Mouse (Mus musculus): Measurements from ENCODE around the gene Pate2. TPM values are rescaled to one million over a fixed set of nuclear protein-coding genes. Genes with fewer than 3 reads are reported as not detected.

Gene Pate2
- polyA plus RNA-seq, 1 experiment from 2014 or later: 1.0 TPM

DNA sequence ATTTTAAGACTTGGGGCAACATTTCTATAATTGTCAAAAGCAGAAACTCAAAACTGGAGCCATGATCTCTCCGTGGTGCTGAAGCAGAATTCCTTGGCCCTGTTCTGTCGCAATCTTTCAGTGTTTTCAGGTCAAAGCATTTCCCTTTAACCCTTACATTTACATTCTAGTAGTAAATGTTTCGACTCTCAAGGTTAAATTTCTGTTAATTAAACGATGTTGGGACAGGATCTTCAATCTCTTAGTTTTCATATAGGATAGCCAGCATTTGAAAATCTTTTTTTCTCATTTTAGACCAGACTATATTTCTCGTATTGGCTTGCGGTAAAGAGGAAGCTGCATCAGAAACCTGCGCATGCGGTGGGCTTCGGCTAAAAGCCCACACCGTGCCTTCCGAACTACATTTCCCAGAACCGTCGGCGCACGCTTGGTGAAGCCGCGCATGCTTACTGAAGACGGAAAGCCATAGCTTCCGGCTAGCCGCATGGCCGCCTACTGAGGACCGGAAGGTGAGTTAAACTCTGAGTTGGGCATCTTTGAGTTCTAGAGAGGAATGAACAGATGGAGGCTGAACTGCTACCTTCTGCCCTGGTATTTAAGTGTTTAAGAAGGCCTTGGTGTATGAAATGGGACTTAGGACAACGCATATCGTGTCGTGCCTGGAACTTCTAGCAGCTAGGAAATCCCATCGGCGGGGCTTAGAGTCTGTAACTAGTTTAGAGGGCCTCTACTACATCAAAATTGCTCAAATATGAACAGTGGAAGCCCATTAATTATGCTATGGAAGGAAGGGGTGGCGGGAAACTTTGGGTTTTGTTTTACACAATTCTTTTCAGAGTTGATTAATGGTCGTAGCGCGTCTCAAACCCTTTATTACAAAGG lies 10.8 kb upstream of the Pate2 start:
- H3K27ac ChIP-seq: peak overlapping the region; percentile 87
- H3K9me3 ChIP-seq (replicated peaks): no peaks in the 10 kb centered on the region
- H3K9ac ChIP-seq: peak overlapping the region; percentile 57
- peaks cover 22% of the 10 kb centered on the region for H3K36me3 ChIP-seq
- peak overlapping the region; percentile 96 for H3K4me2 ChIP-seq
- peaks cover 24% of the 10 kb centered on the region for H3K4me1 ChIP-seq
- H3K27me3 ChIP-seq: peaks cover 15% of the 10 kb centered on the region
- peak overlapping the region; percentile 77 for H3K4me3 ChIP-seq (replicated peaks)
- 2% methylated on average over 31 of the region's 31 CpGs for WGBS
- ATAC-seq (replicated peaks; ENCODE audit: low FRiP score): peak; percentile 92

DNA sequence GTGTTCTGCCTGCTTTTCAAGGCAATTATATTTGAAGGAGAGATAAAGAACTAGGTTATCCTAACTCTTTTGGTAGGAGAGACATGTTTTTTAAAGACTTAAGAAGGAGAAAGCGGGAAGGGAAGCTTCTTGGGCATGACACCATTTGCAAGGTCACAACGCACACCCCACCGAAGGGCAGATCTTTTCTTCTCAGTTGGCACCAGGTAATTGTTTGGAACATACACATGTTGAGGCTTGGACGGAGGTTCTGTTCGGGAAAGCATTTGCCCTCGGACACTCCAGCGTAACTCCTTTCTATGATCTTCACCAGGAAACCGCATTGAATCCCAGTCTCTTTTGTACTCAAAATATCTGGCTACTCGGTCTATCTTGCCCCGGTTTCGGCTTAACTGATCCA lies 9.0 kb upstream of the Pate2 start:
- no peaks in the 10 kb centered on the region for H3K9me3 ChIP-seq (replicated peaks)
- peaks cover 15% of the 10 kb centered on the region for H3K27me3 ChIP-seq
- peaks cover 24% of the 10 kb centered on the region for H3K4me1 ChIP-seq
- ATAC-seq (replicated peaks; ENCODE audit: low FRiP score): no peak
- peaks cover 40% of the 10 kb centered on the region for H3K36me3 ChIP-seq
- WGBS: 94% methylated on average over 11 of the region's 11 CpGs
- no peak overlapping the region for H3K4me2 ChIP-seq
- H3K4me3 ChIP-seq (replicated peaks): no peak overlapping the region
- H3K9ac ChIP-seq: no peak overlapping the region
- no peak overlapping the region for H3K27ac ChIP-seq

DNA sequence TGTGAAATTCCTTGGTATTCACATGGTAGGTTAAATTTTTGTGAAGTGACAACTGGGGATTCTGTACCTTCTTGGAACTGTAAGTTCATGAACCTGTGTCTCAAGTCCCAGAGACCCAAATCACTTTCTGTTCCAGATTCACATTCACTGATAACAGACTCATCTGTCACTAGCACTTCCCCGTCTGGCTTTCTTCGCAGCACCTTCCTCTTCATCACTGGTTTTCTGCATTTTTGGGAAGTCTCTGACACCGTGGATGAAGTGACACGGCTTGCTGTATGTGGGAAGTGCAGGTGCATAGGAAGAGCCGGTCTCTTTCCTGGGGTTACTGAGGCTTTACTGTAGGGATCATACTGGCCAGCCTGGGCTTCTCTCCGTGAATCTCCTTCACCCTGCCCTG lies 8.5 kb upstream of the Pate2 start:
- 91% methylated on average over 6 of the region's 6 CpGs for WGBS
- Histone ChIP-seq H3K4me2 (no peak overlapping the region), H3K4me3 (replicated peaks) (no peak overlapping the region), H3K9me3 (replicated peaks) (no peaks in the 10 kb centered on the region), H3K27ac (no peak overlapping the region), H3K9ac (no peak overlapping the region), H3K27me3 (peaks cover 14% of the 10 kb centered on the region), H3K36me3 (peaks cover 45% of the 10 kb centered on the region), H3K4me1 (peaks cover 24% of the 10 kb centered on the region)
- no peak for ATAC-seq (replicated peaks; ENCODE audit: low FRiP score)

DNA sequence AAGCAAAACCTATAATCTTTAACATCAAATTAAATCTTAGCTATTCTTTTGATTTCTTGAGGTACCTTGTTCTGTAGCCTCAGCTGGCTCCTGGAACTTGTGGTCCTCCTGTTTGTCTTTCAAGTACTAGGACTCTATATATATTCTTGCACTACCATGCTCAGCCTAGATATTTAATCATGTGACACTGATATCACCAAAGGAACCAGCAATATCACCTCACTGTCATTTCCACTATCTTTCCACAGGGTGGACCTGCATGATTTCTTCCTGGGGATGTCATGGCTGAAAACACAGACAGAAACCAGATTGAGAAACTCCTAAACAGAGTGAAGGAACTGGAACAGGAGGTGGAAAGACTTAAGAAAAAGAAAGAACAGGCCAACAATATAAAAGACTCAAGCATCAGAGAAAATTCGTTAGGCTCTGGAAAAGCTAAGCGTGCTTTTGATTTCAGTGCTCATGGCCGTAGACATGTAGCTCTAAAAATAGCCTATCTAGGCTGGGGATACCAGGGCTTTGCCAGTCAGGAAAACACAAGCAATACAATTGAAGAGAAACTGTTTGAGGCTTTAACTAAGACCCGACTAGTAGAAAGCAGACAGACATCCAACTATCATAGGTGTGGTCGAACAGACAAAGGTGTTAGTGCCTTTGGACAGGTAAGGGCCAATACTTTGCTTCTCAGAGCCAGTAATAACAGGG lies 5.4 kb upstream of the Pate2 start:
- no peak overlapping the region for H3K27ac ChIP-seq
- H3K4me1 ChIP-seq: peaks cover 14% of the 10 kb centered on the region
- 92% methylated on average over 5 of the region's 5 CpGs for WGBS
- H3K27me3 ChIP-seq: no peaks in the 10 kb centered on the region
- no peak overlapping the region for H3K4me2 ChIP-seq
- H3K9ac ChIP-seq: no peak overlapping the region
- no peaks in the 10 kb centered on the region for H3K9me3 ChIP-seq (replicated peaks)
- no peak for ATAC-seq (replicated peaks; ENCODE audit: low FRiP score)
- H3K36me3 ChIP-seq: peaks cover 60% of the 10 kb centered on the region
- H3K4me3 ChIP-seq (replicated peaks): no peak overlapping the region

DNA sequence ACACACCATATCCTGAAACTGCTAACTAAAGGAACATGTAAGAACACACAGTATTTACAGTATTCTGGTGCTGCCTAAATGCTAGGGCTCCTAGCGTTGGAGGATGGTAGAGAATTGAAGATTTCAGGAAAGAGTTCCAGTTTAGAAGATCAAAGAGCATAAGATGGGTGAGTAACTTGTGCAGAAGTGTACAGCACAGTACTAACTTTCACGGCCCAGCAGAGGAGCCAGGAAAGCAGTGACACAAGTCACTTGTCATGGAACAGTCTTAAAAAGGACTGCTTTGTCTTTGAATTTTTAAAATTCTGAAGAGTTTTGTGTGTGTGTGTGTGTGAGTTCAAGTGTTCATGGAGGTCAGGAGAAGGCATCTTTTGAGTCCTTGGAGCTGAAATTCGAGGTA lies 2.1 kb upstream of the Pate2 start:
- Histone ChIP-seq H3K4me1 (0 out of 2 replicates have a peak, but pooled peaks cover 9% of the 10 kb centered on the region), H3K4me2 (no peak overlapping the region), H3K36me3 (peaks cover 45% of the 10 kb centered on the region), H3K9me3 (replicated peaks) (no peaks in the 10 kb centered on the region), H3K27ac (no peak overlapping the region), H3K27me3 (peaks cover 11% of the 10 kb centered on the region; the same call in 1 of the 2 replicates), H3K4me3 (replicated peaks) (no peak overlapping the region), H3K9ac (no peak overlapping the region)
- no peak for ATAC-seq (replicated peaks; ENCODE audit: low FRiP score)
- WGBS: 83% methylated on average over 3 of the region's 3 CpGs

DNA sequence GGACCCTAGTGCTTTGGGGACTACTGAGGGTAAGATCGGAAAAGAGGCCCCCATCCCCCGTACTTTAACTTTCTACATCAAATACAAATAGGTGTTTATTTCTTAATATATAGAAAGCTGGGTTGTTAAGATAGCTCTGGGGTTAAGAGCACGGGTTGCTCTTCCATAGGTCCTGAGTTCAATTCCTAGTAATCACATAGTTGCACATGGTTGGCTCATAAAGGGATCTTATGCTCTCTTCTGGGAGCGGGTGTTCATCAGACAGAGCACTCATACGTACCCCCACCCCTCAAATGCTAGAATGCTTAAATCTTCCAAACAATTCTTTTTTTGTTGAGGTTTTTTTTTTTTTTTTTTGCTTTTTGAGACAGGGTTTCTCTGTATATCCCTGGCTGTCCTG lies 579 bp downstream of the Pate2 start:
- ATAC-seq (replicated peaks; ENCODE audit: low FRiP score): peak; percentile 23; the same call in 1 of the 2 replicates
- peak overlapping the region; percentile 82 for H3K4me2 ChIP-seq
- 6% methylated on average over 5 of the region's 5 CpGs for WGBS
- peaks cover 24% of the 10 kb centered on the region for H3K36me3 ChIP-seq
- H3K27me3 ChIP-seq: peaks cover 29% of the 10 kb centered on the region
- peaks cover 12% of the 10 kb centered on the region; the same call in 1 of the 2 replicates for H3K4me1 ChIP-seq
- peak overlapping the region; percentile 88 for H3K4me3 ChIP-seq (replicated peaks)
- peak overlapping the region; percentile 83; the same call in 1 of the 2 replicates for H3K9ac ChIP-seq
- no peaks in the 10 kb centered on the region for H3K9me3 ChIP-seq (replicated peaks)
- peak overlapping the region; percentile 95; the same call in 1 of the 2 replicates for H3K27ac ChIP-seq

DNA sequence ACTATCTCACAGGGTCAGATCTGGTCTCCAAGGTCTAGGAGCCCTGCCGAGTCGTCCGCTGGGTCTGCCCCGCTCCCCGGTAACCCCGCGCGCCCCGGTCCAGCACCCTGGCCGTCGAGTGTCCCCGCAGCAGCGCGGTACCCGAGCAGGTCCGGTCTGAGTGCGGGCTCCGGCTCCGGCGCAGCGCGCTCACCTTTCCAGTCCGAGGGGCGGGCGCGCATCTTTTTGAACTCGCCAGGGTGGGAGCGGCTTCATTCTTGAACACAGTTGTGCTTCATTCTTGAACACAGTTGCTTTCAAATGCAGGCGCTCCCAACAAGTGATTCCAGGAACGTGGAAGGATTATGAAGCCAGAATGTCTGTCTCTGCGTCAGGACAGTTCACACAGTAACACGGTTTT lies 4.3 kb downstream of the Pate2 start:
- no peak overlapping the region for H3K9ac ChIP-seq
- H3K4me3 ChIP-seq (replicated peaks): peak overlapping the region; percentile 31
- WGBS: 4% methylated on average over 32 of the region's 32 CpGs
- H3K27ac ChIP-seq: no peak overlapping the region
- peak overlapping the region; percentile 54 for H3K4me2 ChIP-seq
- no peak for ATAC-seq (replicated peaks; ENCODE audit: low FRiP score)
- no peaks in the 10 kb centered on the region for H3K36me3 ChIP-seq
- H3K9me3 ChIP-seq (replicated peaks): no peaks in the 10 kb centered on the region
- H3K4me1 ChIP-seq: peaks cover 8% of the 10 kb centered on the region; the same call in 1 of the 2 replicates
- H3K27me3 ChIP-seq: peaks cover 33% of the 10 kb centered on the region

DNA sequence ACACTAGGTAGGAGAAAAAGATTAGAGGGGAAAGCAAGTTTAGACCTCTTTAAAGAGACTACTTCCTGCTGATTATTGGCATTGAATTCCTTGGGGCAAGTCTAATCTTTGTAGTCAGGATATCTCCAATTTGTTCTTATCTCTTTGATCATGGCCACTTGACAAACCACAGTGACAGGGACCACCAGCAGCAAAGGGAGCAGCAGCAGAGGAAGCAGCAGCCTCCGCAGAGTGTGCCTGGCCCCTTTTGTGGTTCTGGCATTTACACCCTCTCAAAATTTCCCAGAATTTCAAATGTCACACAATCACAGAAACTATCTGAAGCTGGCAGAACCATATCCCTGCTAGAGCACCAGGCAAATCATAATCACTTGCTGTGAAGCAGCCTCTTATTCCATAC lies 17.6 kb downstream of the Pate2 start:
- no peak for ATAC-seq (replicated peaks; ENCODE audit: low FRiP score)
- Histone ChIP-seq H3K4me3 (replicated peaks) (no peak overlapping the region), H3K9ac (no peak overlapping the region), H3K9me3 (replicated peaks) (no peaks in the 10 kb centered on the region), H3K4me1 (no peaks in the 10 kb centered on the region), H3K27me3 (no peaks in the 10 kb centered on the region), H3K36me3 (no peaks in the 10 kb centered on the region), H3K27ac (no peak overlapping the region), H3K4me2 (no peak overlapping the region)
- WGBS: 71% methylated on average over 1 of the region's 1 CpGs

DNA sequence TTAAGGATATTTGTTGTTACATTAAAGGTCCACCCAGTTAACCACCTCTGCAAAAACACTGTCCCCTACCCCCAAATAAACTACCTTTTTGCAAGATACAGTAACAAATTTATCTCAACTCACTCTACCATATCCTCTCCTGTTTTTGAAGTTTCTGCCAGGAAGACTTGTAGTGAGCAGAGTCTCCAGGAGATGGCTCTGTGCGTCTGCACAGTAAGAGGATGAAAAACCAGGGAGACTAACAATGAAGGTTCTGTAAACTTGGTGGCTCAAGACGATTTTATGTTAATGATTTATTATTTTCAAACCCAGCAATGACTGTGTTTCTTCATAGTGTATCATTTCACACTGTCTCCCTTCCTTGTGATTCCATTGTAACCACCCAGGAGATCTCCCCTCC lies 22.8 kb downstream of the Pate2 start:
- H3K9ac ChIP-seq: no peak overlapping the region
- no peak overlapping the region for H3K4me3 ChIP-seq (replicated peaks)
- no peaks in the 10 kb centered on the region for H3K4me1 ChIP-seq
- ATAC-seq (replicated peaks; ENCODE audit: low FRiP score): peak; percentile 60; the same call in 1 of the 2 replicates
- no peaks in the 10 kb centered on the region for H3K9me3 ChIP-seq (replicated peaks)
- no peaks in the 10 kb centered on the region for H3K36me3 ChIP-seq
- H3K27ac ChIP-seq: no peak overlapping the region
- no peaks in the 10 kb centered on the region for H3K27me3 ChIP-seq
- WGBS: 10% methylated on average over 2 of the region's 2 CpGs
- H3K4me2 ChIP-seq: no peak overlapping the region

DNA sequence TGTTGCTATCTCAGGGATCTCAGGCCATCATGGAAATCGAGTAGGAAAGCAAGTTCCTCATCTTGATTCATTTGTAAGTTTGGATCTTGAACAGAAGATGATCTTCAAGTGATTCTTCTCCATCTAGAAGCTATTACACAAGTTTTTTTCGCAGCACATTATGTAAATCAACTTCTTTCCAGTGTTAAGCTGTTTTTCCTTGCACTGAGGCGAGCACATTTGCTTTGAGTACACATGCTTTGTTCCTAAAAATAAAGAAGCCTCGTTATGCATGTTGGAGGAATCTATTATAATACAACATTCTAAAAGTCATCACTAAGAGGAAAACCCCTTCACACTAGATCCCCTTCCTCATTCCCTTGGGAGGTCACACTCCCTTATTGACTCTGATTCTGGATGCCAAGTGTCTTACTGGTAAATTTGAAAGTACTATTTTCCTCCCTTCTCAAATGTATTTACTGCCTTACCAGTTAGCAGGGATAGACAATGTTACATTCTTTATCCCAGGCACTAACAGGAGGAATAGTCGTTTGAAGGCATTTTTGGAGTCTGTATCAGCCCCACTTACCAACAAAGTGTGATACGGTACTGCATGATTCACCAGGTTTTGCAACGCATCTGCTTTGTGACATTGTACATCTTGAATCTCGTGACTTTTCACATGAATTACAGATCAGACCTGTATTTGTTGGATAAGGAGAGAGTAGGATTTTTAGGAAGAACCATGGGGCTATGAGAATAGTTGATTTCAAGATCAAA lies 37.7 kb downstream of the Pate2 start:
- Histone ChIP-seq H3K36me3 (no peaks in the 10 kb centered on the region), H3K9me3 (replicated peaks) (no peaks in the 10 kb centered on the region), H3K9ac (no peak overlapping the region), H3K4me3 (replicated peaks) (no peak overlapping the region), H3K4me2 (no peak overlapping the region), H3K4me1 (no peaks in the 10 kb centered on the region), H3K27ac (no peak overlapping the region), H3K27me3 (no peaks in the 10 kb centered on the region)
- ATAC-seq (replicated peaks; ENCODE audit: low FRiP score): no peak
- 74% methylated on average over 8 of the region's 8 CpGs for WGBS

DNA sequence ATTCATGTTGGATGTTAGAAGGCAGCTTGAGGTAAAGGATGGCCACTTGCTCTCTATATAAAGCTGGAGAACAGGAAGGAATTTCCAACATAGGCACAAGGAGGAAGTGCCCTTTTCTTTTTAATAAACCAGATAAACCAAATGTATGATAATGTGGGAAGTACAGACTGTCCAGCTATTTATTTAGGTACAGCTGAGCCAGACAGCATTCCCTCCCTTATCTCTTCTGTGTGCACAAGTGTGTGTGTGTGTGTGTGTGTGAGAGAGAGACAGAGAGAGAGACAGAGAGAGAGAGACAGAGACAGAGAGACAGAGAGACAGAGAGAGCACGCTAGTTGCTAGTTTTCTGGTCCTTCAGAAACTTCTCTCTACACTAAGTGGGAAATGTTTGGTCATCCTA lies 41.8 kb downstream of the Pate2 start, which contains the start of gene Pate4:
Gene Pate4, minus strand, starts transcription at position 101 of the 400 bp plus-strand sequence.
- Histone ChIP-seq H3K4me2 (no peak within 1 kb of the TSS), H3K36me3 (no peaks in the 10 kb centered on the region), H3K9ac (no peak within 1 kb of the TSS), H3K27me3 (no peaks in the 10 kb centered on the region; the same call in 1 of the 2 replicates), H3K27ac (no peak within 1 kb of the TSS), H3K4me1 (no peaks in the 10 kb centered on the region), H3K9me3 (replicated peaks) (no peaks in the 10 kb centered on the region), H3K4me3 (replicated peaks) (no peak within 1 kb of the TSS)
- 89% methylated on average over 1 of the region's 1 CpGs for WGBS
- ATAC-seq (replicated peaks; ENCODE audit: low FRiP score): no peak
